Mouse (Mus musculus) hindbrain, embryonic 16.5 days (tissue): ENCODE measurements around the gene Uqcr11. TPM values are rescaled to one million over a fixed set of nuclear protein-coding genes. Genes with fewer than 3 reads are reported as not detected.

Experiments
- ATAC-seq: fragments of 200-750 bp; cut with Nextera tagmentation; 2 replicates; pipeline ENCODE4 v1.8.0; 2017; ENCODE audit warnings: moderate TSS enrichment, moderate library complexity
- H3K27ac ChIP-seq: fragments of 300-500 bp; sonication (generic); 2 replicates; pipeline ENCODE4 v1.5.1; 2014; ENCODE audit warnings: low read depth, mild to moderate bottlenecking, control low read depth, low read length, moderate library complexity
- H3K27me3 ChIP-seq: fragments of 300-500 bp; sonication (generic); replicated peaks from 2 replicates; pipeline ENCODE4 v1.6.1; 2014; ENCODE audit warnings: low read length; ENCODE audit not compliant: control insufficient read depth, insufficient read depth
- H3K36me3 ChIP-seq: fragments of 300-500 bp; sonication (generic); 2 replicates; pipeline ENCODE4 v1.6.1; 2014; ENCODE audit warnings: mild to moderate bottlenecking, low read length, moderate library complexity, mixed read lengths; ENCODE audit not compliant: control insufficient read depth, insufficient read depth
- H3K4me1 ChIP-seq: fragments of 300-500 bp; sonication (generic); 2 replicates; pipeline ENCODE4 v1.6.1; 2014; ENCODE audit warnings: low read depth, low read length; ENCODE audit not compliant: control insufficient read depth, insufficient read depth
- H3K4me2 ChIP-seq: fragments of 300-500 bp; sonication (generic); 2 replicates; pipeline ENCODE4 v1.6.1; 2014; ENCODE audit warnings: mild to moderate bottlenecking, low read length, control low read depth, moderate library complexity
- H3K4me3 ChIP-seq: fragments of 300-500 bp; sonication (generic); 2 replicates; pipeline ENCODE4 v1.5.1; 2014; ENCODE audit warnings: mild to moderate bottlenecking, low read length, control low read depth, moderate library complexity
- H3K9ac ChIP-seq: fragments of 300-500 bp; sonication (generic); 2 replicates; pipeline ENCODE4 v1.6.1; 2014; ENCODE audit warnings: low read depth, mild to moderate bottlenecking, control low read depth, low read length, moderate library complexity
- H3K9me3 ChIP-seq: fragments of 300-500 bp; sonication (generic); 2 replicates; pipeline ENCODE4 v1.6.1; 2014; ENCODE audit warnings: mild to moderate bottlenecking, low read length, moderate library complexity; ENCODE audit not compliant: control insufficient read depth
- WGBS: fragments of 180-500 bp; shearing (Covaris S2); extraction: QIAGEN DNeasy Blood & Tissue Kit; methylation state at CpG from one replicate; pipeline ENCODE4 v1.1.7; 2014; 5-methylcytosine and 5-hydroxymethylcytosine counted together
- polyA plus RNA-seq: library from polyadenylated mRNA; unstranded; fragments of >200 nt; fragmentation: Nextera tagmentation; extraction: Ambion mirVana; gene quantifications from 2 replicates; pipeline ENCODE4 v1.2.1, GENCODE M21; 2015

Gene Uqcr11
- polyA plus RNA-seq, 1 experiment from 2014 or later, result 759 TPM

DNA sequence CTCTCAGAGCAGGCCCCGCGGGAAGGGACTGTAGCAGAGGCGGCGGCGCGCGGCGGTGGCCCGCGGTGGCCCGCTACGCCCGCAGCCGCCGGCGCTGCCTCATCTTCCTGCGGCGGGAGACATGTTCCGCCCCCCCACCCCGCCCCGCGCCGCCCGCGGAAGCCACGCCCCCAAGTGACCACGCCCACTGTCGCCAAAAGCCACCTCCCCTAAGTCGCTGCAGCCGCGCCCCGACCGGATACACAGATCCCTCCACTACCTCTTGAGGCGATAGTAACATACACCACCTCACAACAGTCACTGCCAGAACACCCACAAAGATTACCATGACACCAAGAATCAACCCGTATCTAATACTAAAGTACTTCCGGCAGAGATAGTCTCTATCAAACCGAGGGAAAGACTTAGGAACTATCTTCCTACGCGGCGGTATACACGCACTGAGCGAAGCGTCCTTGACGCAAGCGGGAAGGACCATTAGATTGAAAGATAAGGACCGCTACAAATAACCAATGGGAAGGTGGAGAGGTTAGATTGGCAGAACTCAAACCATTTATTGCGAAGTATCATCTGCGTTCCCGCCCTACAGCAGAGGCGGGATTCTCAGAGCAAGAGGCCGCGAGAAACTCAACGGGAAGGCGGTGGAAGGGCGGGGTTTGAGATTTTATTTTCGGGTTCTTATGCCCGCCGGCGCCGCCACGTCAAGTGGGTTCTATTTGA, 27.0 kb upstream of the Uqcr11 start, which contains the start of gene Tcf3:
Gene Tcf3 (minus strand): TSS at position 135 of the 720 bp plus-strand sequence.
- H3K4me3 ChIP-seq, result peak within 1 kb of the TSS; percentile 91
- peaks cover 19% of the 10 kb centered on the region for H3K4me1 ChIP-seq
- peak; percentile 96 for ATAC-seq
- no peaks in the 10 kb centered on the region for H3K27me3 ChIP-seq
- H3K36me3 ChIP-seq, result peaks cover 14% of the 10 kb centered on the region
- H3K4me2 ChIP-seq, result peak within 1 kb of the TSS; percentile 79
- no peaks in the 10 kb centered on the region for H3K9me3 ChIP-seq
- peak within 1 kb of the TSS; percentile 97 for H3K27ac ChIP-seq
- peak within 1 kb of the TSS; percentile 97 for H3K9ac ChIP-seq
- WGBS, result 1% methylated on average over 43 of the region's 61 CpGs

DNA sequence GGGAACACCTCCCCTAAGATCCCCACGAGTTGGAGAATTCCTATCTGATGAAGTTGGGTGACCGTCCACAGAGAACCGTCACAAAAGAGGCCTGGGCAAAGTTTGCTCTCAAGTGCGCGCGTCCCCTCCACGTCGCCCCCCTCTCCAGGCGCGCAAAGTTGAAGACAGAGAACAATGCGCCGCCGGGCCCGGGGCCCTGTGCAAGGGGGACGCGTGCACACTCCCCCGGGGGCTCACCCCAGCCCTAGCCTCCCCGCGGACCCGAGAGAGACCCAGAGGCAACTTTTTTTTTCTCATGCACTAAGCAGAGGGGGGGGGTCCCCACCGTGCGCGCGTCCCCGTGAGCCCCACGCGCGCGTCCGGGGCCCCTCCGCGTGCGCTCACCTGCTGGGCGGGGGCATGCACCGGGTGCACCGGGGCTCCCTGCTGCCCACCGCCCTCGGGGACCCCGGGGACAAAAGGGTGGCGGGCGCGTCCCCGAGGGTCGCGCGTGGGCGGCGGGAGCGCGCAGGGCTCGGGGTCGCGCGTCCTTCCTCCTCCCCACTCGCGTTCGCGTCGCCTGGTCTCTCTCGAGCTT, 26.4 kb upstream of the Uqcr11 start:
- Histone ChIP-seq H3K27ac (peak overlapping the region; percentile 97), H3K9me3 (no peaks in the 10 kb centered on the region), H3K4me1 (peaks cover 19% of the 10 kb centered on the region), H3K4me2 (peak overlapping the region; percentile 79), H3K36me3 (peaks cover 18% of the 10 kb centered on the region), H3K9ac (peak overlapping the region; percentile 97), H3K4me3 (peak overlapping the region; percentile 91), H3K27me3 (no peaks in the 10 kb centered on the region)
- WGBS, result under 1% methylated on average over 41 of the region's 60 CpGs
- no peak for ATAC-seq

DNA sequence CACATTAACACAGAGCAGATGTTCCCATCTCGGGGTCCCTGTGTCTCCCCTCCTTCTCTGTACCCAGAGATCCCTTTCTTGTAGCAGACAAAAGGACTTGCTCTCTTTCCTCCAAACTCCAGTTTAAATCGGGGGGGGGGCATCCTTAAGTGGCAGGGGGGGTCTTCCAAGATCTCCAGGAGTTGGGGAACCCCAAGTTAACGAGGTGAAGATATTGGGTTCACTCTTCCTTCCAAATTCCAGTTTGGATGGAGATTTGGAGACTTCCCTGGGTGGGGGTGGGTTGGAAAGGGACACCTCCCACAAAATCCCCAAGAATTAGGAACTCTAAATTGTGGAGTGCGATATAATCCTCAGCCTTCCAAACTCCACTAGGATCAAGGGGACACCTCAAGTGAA, 25.8 kb upstream of the Uqcr11 start:
- Histone ChIP-seq H3K27me3 (no peaks in the 10 kb centered on the region), H3K4me2 (peak overlapping the region; percentile 79), H3K4me1 (peaks cover 19% of the 10 kb centered on the region), H3K9me3 (no peaks in the 10 kb centered on the region), H3K36me3 (peaks cover 20% of the 10 kb centered on the region), H3K4me3 (peak overlapping the region; percentile 91), H3K9ac (peak overlapping the region; percentile 97), H3K27ac (no peak overlapping the region; the same call in 1 of the 2 replicates)
- no peak for ATAC-seq
- under 1% methylated on average over 4 of the region's 4 CpGs for WGBS

DNA sequence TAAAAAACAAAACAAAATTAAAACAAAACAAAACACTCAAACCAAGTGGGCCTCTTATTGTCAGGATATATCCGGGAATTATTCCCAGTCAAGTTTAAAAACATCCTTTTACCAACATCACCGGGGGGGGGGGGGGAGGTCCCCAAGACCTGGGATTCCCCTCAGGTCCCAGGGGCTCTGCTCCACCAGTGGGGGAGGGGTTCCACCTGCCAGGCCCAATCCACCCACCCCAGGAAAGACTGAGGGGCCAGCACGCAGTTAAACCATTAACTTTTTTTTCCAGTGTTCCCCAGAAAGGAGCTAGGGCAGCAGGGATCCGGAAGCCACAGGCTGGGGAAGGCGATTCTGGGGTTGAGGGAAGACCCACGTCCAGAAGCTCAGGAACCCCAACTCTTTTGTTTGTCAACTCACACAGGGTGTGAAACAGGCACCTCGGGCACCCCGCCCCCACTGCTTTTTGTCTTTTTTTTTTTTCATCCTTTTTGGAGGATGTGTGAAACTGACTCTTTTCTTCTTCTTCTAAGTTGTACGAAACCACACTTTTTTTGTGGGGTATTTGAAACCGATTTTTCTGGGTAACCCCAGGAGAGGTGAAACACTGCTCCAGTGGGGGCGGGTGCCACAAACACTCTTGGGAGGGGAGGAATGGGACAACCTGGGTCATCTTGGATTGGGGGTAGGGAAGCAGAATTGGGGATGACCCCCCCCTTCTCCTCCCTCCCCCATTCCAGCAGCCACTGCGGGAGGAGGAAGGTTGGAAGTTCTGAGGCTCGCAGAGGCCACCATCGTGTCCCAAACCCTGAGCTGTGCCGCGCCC, 25.1 kb upstream of the Uqcr11 start:
- Histone ChIP-seq H3K9ac (peak overlapping the region; percentile 97), H3K36me3 (peaks cover 26% of the 10 kb centered on the region), H3K9me3 (no peaks in the 10 kb centered on the region), H3K4me2 (peak overlapping the region; percentile 79), H3K4me1 (peaks cover 19% of the 10 kb centered on the region), H3K4me3 (peak overlapping the region; percentile 91), H3K27me3 (no peaks in the 10 kb centered on the region), H3K27ac (peak overlapping the region; percentile 25; the same call in 1 of the 2 replicates)
- WGBS, result 16% methylated on average over 16 of the region's 16 CpGs
- no peak for ATAC-seq

DNA sequence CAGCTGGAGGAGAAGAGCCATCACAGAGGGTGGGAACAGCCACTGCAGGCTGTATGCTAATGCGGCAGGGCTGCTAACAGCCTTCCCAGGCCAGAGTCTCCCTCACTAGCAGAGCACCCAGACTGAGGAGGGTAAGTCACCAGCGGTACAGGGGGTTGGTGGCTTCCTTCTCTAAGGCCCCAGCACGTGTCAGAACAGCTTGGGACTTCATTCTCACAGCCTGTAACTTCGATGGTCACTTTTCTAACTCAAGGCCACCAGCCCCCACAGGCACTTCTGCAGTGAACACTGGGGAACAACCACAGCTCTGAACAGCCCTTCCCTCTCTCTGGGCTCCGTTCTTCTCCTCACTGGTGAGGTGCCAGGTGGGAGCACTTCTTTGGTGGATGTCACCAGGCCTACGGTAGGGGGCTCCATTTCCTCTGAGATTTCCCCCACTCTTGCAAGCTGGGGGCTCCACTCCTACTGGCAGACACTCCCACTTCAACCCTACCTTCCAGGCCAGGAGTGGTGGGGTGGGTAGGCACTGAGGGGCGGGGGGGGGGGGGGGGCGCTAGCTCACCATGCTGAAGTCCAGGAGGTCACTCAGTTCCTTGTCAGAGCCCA, 23.8 kb upstream of the Uqcr11 start:
- no peak overlapping the region for H3K4me2 ChIP-seq
- peaks cover 37% of the 10 kb centered on the region for H3K36me3 ChIP-seq
- no peaks in the 10 kb centered on the region for H3K9me3 ChIP-seq
- WGBS, result 72% methylated on average over 8 of the region's 8 CpGs
- H3K4me1 ChIP-seq, result peaks cover 19% of the 10 kb centered on the region
- no peak overlapping the region for H3K4me3 ChIP-seq
- no peak overlapping the region for H3K27ac ChIP-seq
- ATAC-seq, result no peak
- H3K27me3 ChIP-seq, result no peaks in the 10 kb centered on the region
- no peak overlapping the region; the same call in 1 of the 2 replicates for H3K9ac ChIP-seq

DNA sequence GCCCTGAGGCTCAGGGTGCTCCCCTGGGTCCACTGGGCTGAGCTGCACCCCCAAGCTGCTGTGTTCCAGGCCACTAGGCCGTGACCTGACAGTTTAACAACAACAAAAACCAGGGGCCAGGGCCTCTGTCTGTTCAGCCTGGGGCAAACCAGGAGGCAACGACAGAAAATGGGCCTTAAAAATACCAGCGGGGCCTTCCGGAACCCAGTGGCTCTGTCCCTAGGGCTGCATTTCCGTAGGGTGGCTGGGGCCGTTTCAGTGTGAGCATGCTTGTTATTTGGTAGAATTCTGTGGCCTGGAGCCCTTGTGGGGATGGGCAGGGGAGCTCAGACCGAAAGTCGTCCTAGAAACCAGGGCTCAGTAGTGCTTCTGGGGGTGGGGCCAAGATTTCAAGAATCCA, 23.2 kb upstream of the Uqcr11 start:
- WGBS, result 84% methylated on average over 8 of the region's 8 CpGs
- Histone ChIP-seq H3K27me3 (no peaks in the 10 kb centered on the region), H3K36me3 (peaks cover 42% of the 10 kb centered on the region), H3K9me3 (no peaks in the 10 kb centered on the region), H3K9ac (no peak overlapping the region; the same call in 1 of the 2 replicates), H3K4me2 (no peak overlapping the region), H3K27ac (no peak overlapping the region), H3K4me3 (no peak overlapping the region), H3K4me1 (peaks cover 19% of the 10 kb centered on the region)
- ATAC-seq, result no peak

DNA sequence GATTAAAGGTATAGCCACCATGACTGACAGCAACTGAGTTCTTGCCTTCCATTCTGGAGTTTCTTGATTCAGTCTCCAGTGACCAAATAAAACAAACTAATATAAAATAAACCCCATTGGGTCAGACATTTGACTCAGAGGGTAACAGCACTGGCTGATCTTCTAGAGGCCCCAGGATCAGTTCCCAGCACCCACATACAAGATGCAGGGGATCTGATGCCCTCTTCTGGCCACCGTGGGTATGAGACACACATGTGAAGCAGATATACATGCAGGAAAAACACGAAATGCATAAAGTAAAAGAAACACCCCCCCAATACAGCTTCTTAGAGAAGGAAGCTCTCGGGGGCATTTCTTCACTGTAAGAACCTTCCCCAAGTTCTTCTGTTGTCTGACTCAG, 18.4 kb upstream of the Uqcr11 start:
- no peak overlapping the region for H3K27ac ChIP-seq
- H3K9ac ChIP-seq, result no peak overlapping the region
- H3K36me3 ChIP-seq, result peaks cover 53% of the 10 kb centered on the region
- no peaks in the 10 kb centered on the region for H3K9me3 ChIP-seq
- H3K4me2 ChIP-seq, result no peak overlapping the region
- ATAC-seq, result no peak
- no peak overlapping the region for H3K4me3 ChIP-seq
- no peaks in the 10 kb centered on the region for H3K27me3 ChIP-seq
- 93% methylated on average over 3 of the region's 3 CpGs for WGBS
- peaks cover 5% of the 10 kb centered on the region; the same call in 1 of the 2 replicates for H3K4me1 ChIP-seq

DNA sequence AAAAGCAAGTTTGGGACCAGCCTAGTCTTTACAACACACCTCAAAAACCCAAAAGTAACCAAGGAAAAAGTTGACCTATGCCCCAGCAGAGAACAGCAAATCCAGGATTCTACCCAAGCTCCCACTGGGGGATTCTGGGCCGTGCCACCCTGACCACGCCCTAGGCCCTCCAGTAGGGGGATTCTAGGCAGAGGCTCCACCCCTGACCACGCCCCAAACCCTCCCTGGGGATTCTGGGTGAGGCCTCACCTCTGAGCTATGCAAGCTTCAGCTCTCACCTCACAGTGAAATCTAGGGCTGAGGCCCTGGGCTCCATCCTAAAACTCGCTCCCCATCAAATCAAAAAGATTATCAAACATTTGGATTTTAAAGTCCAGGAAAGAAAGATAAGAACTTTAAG, 16.9 kb upstream of the Uqcr11 start:
- H3K36me3 ChIP-seq, result peaks cover 47% of the 10 kb centered on the region
- no peak overlapping the region for H3K9ac ChIP-seq
- no peak for ATAC-seq
- no peaks in the 10 kb centered on the region for H3K27me3 ChIP-seq
- 48% methylated on average over 4 of the region's 4 CpGs for WGBS
- H3K4me2 ChIP-seq, result no peak overlapping the region
- H3K4me3 ChIP-seq, result no peak overlapping the region
- no peaks in the 10 kb centered on the region for H3K9me3 ChIP-seq
- H3K27ac ChIP-seq, result no peak overlapping the region
- peaks cover 7% of the 10 kb centered on the region for H3K4me1 ChIP-seq
